Mouse (Mus musculus): Measurements from ENCODE around the gene Cd5. TPM values are rescaled to one million over a fixed set of nuclear protein-coding genes. Genes with fewer than 3 reads are reported as not detected.

Cd5 gene
- polyA plus RNA-seq, 1 experiment from 2014 or later, result 0.18 TPM

- no peaks in the 10 kb centered on the region for H3K9me3 ChIP-seq
- peaks cover 18% of the 10 kb centered on the region for H3K4me1 ChIP-seq (replicated peaks)
- DNase-seq (ENCODE audit: low spot score), result no peak
- H3K27me3 ChIP-seq (ENCODE audit: insufficient read depth, poor library complexity, severe bottlenecking), result no peaks in the 10 kb centered on the region
- H3K4me3 ChIP-seq, result no peak overlapping the region
- WGBS, result 77% methylated on average over 12 of the region's 12 CpGs
- H3K36me3 ChIP-seq, result no peaks in the 10 kb centered on the region
- no peak overlapping the region for H3K27ac ChIP-seq
Observed at GRCm38 (mm10) chr19:10769429-10770195, 30.8 kb upstream of the Cd5 start.

- no peaks in the 10 kb centered on the region for H3K36me3 ChIP-seq
- no peak overlapping the region for H3K4me3 ChIP-seq
- H3K4me1 ChIP-seq (replicated peaks), result peaks cover 18% of the 10 kb centered on the region
- no peaks in the 10 kb centered on the region for H3K27me3 ChIP-seq (ENCODE audit: insufficient read depth, poor library complexity, severe bottlenecking)
- WGBS, result 69% methylated on average over 6 of the region's 6 CpGs
- no peaks in the 10 kb centered on the region for H3K9me3 ChIP-seq
- no peak overlapping the region for H3K27ac ChIP-seq
- no peak for DNase-seq (ENCODE audit: low spot score)
Observed at GRCm38 (mm10) chr19:10768694-10769428, 30.1 kb upstream of the Cd5 start.

- Histone ChIP-seq H3K27me3 (ENCODE audit: insufficient read depth, poor library complexity, severe bottlenecking) (no peaks in the 10 kb centered on the region), H3K36me3 (no peaks in the 10 kb centered on the region), H3K27ac (no peak overlapping the region), H3K4me1 (replicated peaks) (peaks cover 18% of the 10 kb centered on the region), H3K9me3 (no peaks in the 10 kb centered on the region), H3K4me3 (no peak overlapping the region)
- no peak for DNase-seq (ENCODE audit: low spot score)
- WGBS, result 82% methylated on average over 10 of the region's 10 CpGs
Observed at GRCm38 (mm10) chr19:10767631-10768030, 28.8 kb upstream of the Cd5 start.

- no peaks in the 10 kb centered on the region for H3K27me3 ChIP-seq (ENCODE audit: insufficient read depth, poor library complexity, severe bottlenecking)
- no peak for DNase-seq (ENCODE audit: low spot score)
- no peaks in the 10 kb centered on the region for H3K36me3 ChIP-seq
- 84% methylated on average over 21 of the region's 21 CpGs for WGBS
- H3K27ac ChIP-seq, result no peak overlapping the region
- H3K4me3 ChIP-seq, result no peak overlapping the region
- H3K9me3 ChIP-seq, result no peaks in the 10 kb centered on the region
- peaks cover 15% of the 10 kb centered on the region for H3K4me1 ChIP-seq (replicated peaks)
Observed at GRCm38 (mm10) chr19:10763381-10764031, 24.7 kb upstream of the Cd5 start.

GRCm38 (mm10) chr19:10762468-10762867 lies 23.7 kb upstream of the Cd5 start:
- WGBS, result 89% methylated on average over 6 of the region's 6 CpGs
- Histone ChIP-seq H3K27me3 (ENCODE audit: insufficient read depth, poor library complexity, severe bottlenecking) (no peaks in the 10 kb centered on the region), H3K27ac (no peak overlapping the region), H3K9me3 (no peaks in the 10 kb centered on the region), H3K4me3 (no peak overlapping the region), H3K36me3 (no peaks in the 10 kb centered on the region), H3K4me1 (replicated peaks) (peaks cover 16% of the 10 kb centered on the region)
- DNase-seq (ENCODE audit: low spot score), result no peak

- WGBS, result 88% methylated on average over 8 of the region's 8 CpGs
- Histone ChIP-seq H3K4me3 (no peak overlapping the region), H3K36me3 (no peaks in the 10 kb centered on the region), H3K27me3 (ENCODE audit: insufficient read depth, poor library complexity, severe bottlenecking) (no peaks in the 10 kb centered on the region), H3K27ac (no peak overlapping the region), H3K4me1 (replicated peaks) (peaks cover 14% of the 10 kb centered on the region), H3K9me3 (no peaks in the 10 kb centered on the region)
- no peak for DNase-seq (ENCODE audit: low spot score)
Observed at GRCm38 (mm10) chr19:10761794-10762415, 23.1 kb upstream of the Cd5 start.

- WGBS, result 92% methylated on average over 9 of the region's 9 CpGs
- DNase-seq (ENCODE audit: low spot score), result no peak
- no peaks in the 10 kb centered on the region for H3K27me3 ChIP-seq (ENCODE audit: insufficient read depth, poor library complexity, severe bottlenecking)
- H3K4me1 ChIP-seq (replicated peaks), result peaks cover 14% of the 10 kb centered on the region
- H3K9me3 ChIP-seq, result no peaks in the 10 kb centered on the region
- H3K4me3 ChIP-seq, result no peak overlapping the region
- no peaks in the 10 kb centered on the region for H3K36me3 ChIP-seq
- H3K27ac ChIP-seq, result no peak overlapping the region
Observed at GRCm38 (mm10) chr19:10759983-10760831, 21.4 kb upstream of the Cd5 start.

GRCm38 (mm10) chr19:10759525-10759924 lies 20.7 kb upstream of the Cd5 start:
- H3K4me1 ChIP-seq (replicated peaks), result peaks cover 14% of the 10 kb centered on the region
- H3K4me3 ChIP-seq, result no peak overlapping the region
- no peaks in the 10 kb centered on the region for H3K9me3 ChIP-seq
- no peaks in the 10 kb centered on the region for H3K27me3 ChIP-seq (ENCODE audit: insufficient read depth, poor library complexity, severe bottlenecking)
- DNase-seq (ENCODE audit: low spot score), result no peak
- H3K36me3 ChIP-seq, result no peaks in the 10 kb centered on the region
- no peak overlapping the region for H3K27ac ChIP-seq

GRCm38 (mm10) chr19:10758708-10759107 lies 19.9 kb upstream of the Cd5 start:
- WGBS, result 54% methylated on average over 6 of the region's 6 CpGs
- no peak for DNase-seq (ENCODE audit: low spot score)
- no peaks in the 10 kb centered on the region for H3K9me3 ChIP-seq
- H3K4me1 ChIP-seq (replicated peaks), result peaks cover 14% of the 10 kb centered on the region
- H3K36me3 ChIP-seq, result no peaks in the 10 kb centered on the region
- no peaks in the 10 kb centered on the region for H3K27me3 ChIP-seq (ENCODE audit: insufficient read depth, poor library complexity, severe bottlenecking)
- no peak overlapping the region for H3K4me3 ChIP-seq
- peak overlapping the region; percentile 62; the same call in 1 of the 2 replicates for H3K27ac ChIP-seq

- no peak for DNase-seq (ENCODE audit: low spot score)
- H3K27me3 ChIP-seq (ENCODE audit: insufficient read depth, poor library complexity, severe bottlenecking), result no peaks in the 10 kb centered on the region
- H3K4me1 ChIP-seq (replicated peaks), result peaks cover 14% of the 10 kb centered on the region
- H3K4me3 ChIP-seq, result no peak overlapping the region
- no peaks in the 10 kb centered on the region for H3K36me3 ChIP-seq
- H3K27ac ChIP-seq, result no peak overlapping the region
- H3K9me3 ChIP-seq, result no peaks in the 10 kb centered on the region
- WGBS, result 88% methylated on average over 2 of the region's 2 CpGs
Observed at GRCm38 (mm10) chr19:10757526-10757925, 18.7 kb upstream of the Cd5 start.

GRCm38 (mm10) chr19:10757125-10757524 lies 18.3 kb upstream of the Cd5 start:
- Histone ChIP-seq H3K27me3 (ENCODE audit: insufficient read depth, poor library complexity, severe bottlenecking) (no peaks in the 10 kb centered on the region), H3K27ac (no peak overlapping the region), H3K4me1 (replicated peaks) (peaks cover 14% of the 10 kb centered on the region), H3K4me3 (no peak overlapping the region), H3K36me3 (no peaks in the 10 kb centered on the region), H3K9me3 (no peaks in the 10 kb centered on the region)
- no peak for DNase-seq (ENCODE audit: low spot score)

GRCm38 (mm10) chr19:10752646-10753045 lies 13.8 kb upstream of the Cd5 start:
- Histone ChIP-seq H3K27ac (no peak overlapping the region), H3K36me3 (no peaks in the 10 kb centered on the region), H3K27me3 (ENCODE audit: insufficient read depth, poor library complexity, severe bottlenecking) (no peaks in the 10 kb centered on the region), H3K9me3 (no peaks in the 10 kb centered on the region), H3K4me1 (replicated peaks) (peaks cover 10% of the 10 kb centered on the region), H3K4me3 (no peak overlapping the region)
- DNase-seq (ENCODE audit: low spot score), result no peak
- WGBS, result 96% methylated on average over 5 of the region's 5 CpGs

Measured in hindbrain, embryonic 10.5 days (tissue).